Mouse (Mus musculus) embryonic fibroblast, embryonic 13.5 days (primary cell): ENCODE results near the gene Il22ra2. TPM values are rescaled to one million over a fixed set of nuclear protein-coding genes. Genes with fewer than 3 reads are reported as not detected.

Source experiments
- H3K27ac ChIP-seq: 2 replicates; pipeline ENCODE4 v1.5.1; 2012; ENCODE audit warnings: low read length, control low read depth, inconsistent platforms; ENCODE audit not compliant: insufficient read depth
- H3K4me1 ChIP-seq: 2 replicates; pipeline ENCODE4 v1.6.1; 2011; ENCODE audit warnings: low read length; ENCODE audit not compliant: control insufficient read depth, insufficient read depth
- H3K4me3 ChIP-seq: 2 replicates; pipeline ENCODE4 v1.5.1; 2011; ENCODE audit warnings: mild to moderate bottlenecking, control low read depth, low read length; ENCODE audit not compliant: insufficient read depth
- CTCF ChIP-seq: IDR thresholded peaks from 2 replicates; pipeline ENCODE4 v1.5.1; 2011; ENCODE audit warnings: mild to moderate bottlenecking, control low read depth, low read length, moderate library complexity, borderline replicate concordance; ENCODE audit not compliant: insufficient read depth
- POLR2A ChIP-seq: IDR thresholded peaks from 2 replicates; pipeline ENCODE4 v1.6.1; 2011; ENCODE audit warnings: low read depth, mild to moderate bottlenecking, control low read depth, low read length, moderate library complexity
- polyA plus RNA-seq: library from polyadenylated mRNA; stranded (reverse); fragments of >200 nt; gene quantifications from 2 replicates; pipeline ENCODE4 v1.2.4, GENCODE M21; 2011; ENCODE audit warnings: low read depth; ENCODE audit not compliant: missing spikeins, insufficient read length

Il22ra2 gene
- polyA plus RNA-seq, result not detected in 2 replicates

DNA sequence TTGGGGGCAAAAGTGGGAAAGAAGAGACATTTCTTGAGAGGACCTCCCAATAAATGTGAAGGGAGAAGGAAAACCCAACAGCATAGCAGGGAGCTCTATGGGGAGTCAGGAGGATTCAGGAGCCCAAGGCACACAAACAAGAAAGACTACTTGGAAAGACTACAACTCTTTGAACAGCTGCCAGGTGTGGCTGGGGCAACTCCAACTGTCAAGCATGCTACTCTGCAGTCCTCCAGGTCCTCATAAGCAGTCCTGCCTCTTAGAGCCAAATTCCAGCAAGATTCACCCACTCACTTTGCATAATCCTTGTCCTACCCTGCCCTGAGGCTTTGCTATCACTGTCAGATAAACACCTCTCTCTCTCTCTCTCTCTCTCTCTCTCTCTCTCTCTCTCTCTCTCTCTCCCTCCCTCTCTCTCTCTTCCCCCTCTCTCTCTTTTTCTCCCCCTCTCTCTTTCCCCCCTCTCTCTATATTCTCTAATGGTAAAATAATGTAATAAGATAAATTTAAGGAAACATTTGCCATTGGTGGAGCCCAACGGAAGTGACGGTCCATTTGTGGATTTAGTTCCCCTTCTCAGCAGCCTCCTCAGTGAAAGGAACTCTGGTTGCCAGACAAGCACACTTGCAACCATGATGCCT lies at the start of gene Il22ra2:
Gene Il22ra2, plus strand, starts transcription at position 591 of the 641 bp plus-strand sequence.
- Histone ChIP-seq H3K4me3 (no peak within 1 kb of the TSS), H3K4me1 (no peaks in the 10 kb centered on the region), H3K27ac (no peak within 1 kb of the TSS)
- TF ChIP-seq POLR2A, result no peak
- no peak for TF ChIP-seq CTCF

DNA sequence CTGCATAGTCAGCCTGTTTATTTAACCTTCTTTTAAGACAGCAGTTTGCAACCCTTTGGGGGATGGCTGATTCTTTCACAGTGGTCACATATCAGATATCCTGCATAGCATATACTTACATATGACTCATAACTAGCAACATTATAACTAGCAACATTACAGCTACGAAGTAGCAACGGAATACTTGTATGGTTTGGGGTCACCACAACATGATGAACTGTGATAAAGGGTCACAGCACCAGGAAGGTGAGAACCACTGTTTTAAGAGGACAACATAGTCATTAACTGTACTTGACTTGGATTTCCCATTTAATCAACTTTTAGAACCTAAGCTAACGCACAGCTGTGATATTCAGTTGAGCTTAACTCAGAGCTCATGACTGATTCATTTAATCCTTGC lies 44.2 kb upstream of the Il22ra2 start:
- H3K27ac ChIP-seq, result no peak overlapping the region
- no peak overlapping the region for H3K4me3 ChIP-seq
- TF ChIP-seq POLR2A (no peak), CTCF (no peak)

DNA sequence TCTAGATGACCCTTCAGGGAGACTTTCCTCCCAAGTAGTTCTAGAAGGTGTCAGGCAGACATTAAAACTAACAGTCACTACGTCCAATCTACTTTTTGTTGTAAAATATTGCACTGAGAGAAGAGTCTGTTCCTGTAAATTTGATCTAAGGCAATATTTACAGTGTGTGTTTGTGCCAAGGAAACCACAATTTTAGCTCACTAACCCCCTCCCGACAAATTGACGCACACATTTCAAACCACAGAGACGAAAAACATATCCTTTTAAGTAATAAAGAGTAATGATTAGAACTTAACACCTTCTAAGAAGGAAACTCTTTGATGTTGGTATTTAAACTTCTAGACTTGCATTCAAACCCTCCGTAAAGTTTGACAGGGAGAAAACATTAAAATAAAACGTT lies 43.8 kb upstream of the Il22ra2 start:
- no peak overlapping the region for H3K27ac ChIP-seq
- no peaks in the 10 kb centered on the region for H3K4me1 ChIP-seq
- H3K4me3 ChIP-seq, result no peak overlapping the region
- TF ChIP-seq CTCF (no peak), POLR2A (no peak)

More for the DNA sequence above, 44.2 kb upstream of the Il22ra2 start:
- no peaks in the 10 kb centered on the region for H3K4me1 ChIP-seq

DNA sequence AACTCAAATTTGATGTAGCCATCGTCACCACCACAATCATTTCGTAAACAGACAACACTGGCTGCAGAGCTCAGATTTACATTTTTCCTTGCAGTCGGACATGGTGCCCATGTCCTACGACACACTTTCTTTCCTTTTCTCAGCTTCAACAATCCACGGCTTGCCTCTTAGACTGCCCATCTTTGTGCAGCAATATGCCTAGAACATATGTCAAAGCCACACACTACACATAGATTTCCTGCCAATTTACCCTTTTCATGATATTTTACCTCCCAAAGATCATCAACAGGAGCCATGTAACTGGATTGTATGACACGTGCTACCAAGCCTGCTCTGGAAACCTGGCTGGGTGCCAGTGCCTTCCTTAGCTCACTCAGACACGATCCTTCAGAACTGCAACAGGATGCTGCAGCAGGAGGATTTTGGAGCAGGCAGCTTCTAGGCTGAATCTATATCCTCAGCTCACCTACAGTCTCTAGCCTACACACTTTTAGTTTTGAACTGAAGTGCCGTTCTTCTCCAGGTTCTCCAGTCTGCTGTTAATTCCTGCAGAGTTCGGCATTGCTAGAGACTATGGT lies 43.3 kb upstream of the Il22ra2 start:
- H3K4me1 ChIP-seq, result no peaks in the 10 kb centered on the region
- no peak overlapping the region for H3K27ac ChIP-seq
- H3K4me3 ChIP-seq, result no peak overlapping the region
- TF ChIP-seq CTCF (no peak), POLR2A (no peak)

DNA sequence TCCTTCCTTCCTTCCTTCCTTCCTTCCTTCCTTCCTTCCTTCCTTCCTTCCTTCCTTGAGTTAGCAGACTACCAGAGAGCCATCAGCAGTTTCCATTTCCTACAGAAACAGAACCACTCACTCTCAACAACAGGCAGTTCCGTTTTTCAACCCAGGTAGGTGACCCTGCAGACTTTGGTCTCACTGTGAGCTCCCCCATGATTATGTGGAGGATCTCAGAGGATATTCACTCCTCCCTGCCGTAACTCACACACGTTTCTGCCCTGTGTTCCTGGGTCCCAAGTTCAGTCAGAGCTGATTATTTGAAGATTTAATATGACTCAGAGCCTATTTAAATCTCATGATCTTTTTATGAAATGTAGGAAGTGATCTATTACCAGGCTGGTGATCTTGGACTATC lies 41.1 kb upstream of the Il22ra2 start:
- H3K4me3 ChIP-seq, result no peak overlapping the region
- H3K4me1 ChIP-seq, result no peaks in the 10 kb centered on the region
- TF ChIP-seq CTCF, result no peak
- no peak for TF ChIP-seq POLR2A
- no peak overlapping the region for H3K27ac ChIP-seq

- TF ChIP-seq POLR2A, result no peak
- no peak overlapping the region for H3K27ac ChIP-seq
- H3K4me1 ChIP-seq, result no peaks in the 10 kb centered on the region
- no peak overlapping the region for H3K4me3 ChIP-seq
Observed at GRCm38 (mm10) chr10:19581844-19582582, 39.8 kb upstream of the Il22ra2 start.

- TF ChIP-seq CTCF, result no peak
- TF ChIP-seq POLR2A, result no peak
- H3K27ac ChIP-seq, result no peak overlapping the region
- H3K4me1 ChIP-seq, result no peaks in the 10 kb centered on the region
- no peak overlapping the region for H3K4me3 ChIP-seq
Observed at GRCm38 (mm10) chr10:19582806-19583430, 38.9 kb upstream of the Il22ra2 start.

- no peak overlapping the region for H3K27ac ChIP-seq
- H3K4me3 ChIP-seq, result no peak overlapping the region
- H3K4me1 ChIP-seq, result no peaks in the 10 kb centered on the region
- TF ChIP-seq CTCF, result no peak
- TF ChIP-seq POLR2A, result no peak
Observed at GRCm38 (mm10) chr10:19584064-19584463, 37.7 kb upstream of the Il22ra2 start.

DNA sequence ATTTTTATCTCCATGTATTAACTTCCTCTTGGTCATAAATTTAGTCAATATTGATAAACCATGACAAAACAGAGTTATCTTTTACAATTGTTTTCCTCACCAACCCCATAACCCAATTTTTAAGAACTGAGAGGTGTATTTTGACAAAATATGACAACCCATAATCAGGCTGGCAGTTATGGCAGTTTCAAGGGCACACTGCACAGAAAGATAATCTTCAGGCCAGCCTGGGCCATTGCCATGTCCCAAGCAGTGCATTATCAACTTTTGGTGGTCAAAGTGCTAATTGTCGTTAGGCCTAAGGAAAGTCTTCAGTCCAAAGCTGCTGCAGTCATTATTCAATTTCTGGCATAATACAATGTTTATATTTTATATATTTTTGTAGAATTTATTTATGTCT lies 37.0 kb upstream of the Il22ra2 start:
- TF ChIP-seq POLR2A (no peak), CTCF (no peak)
- no peaks in the 10 kb centered on the region for H3K4me1 ChIP-seq

More for the DNA sequence above, 37.0 kb upstream of the Il22ra2 start:
- no peak overlapping the region for H3K4me3 ChIP-seq
- H3K27ac ChIP-seq, result no peak overlapping the region
